Mouse (Mus musculus) spleen, adult 12 weeks (tissue): ENCODE results near the gene Zbtb38.
"Not testable (repeated sequence)": the region's sequence is repeated elsewhere in the genome, so short reads cannot be mapped to it uniquely, and the experiment has no call there.

Experiments used
- DNase-seq: peaks from one replicate; pipeline ENCODE4 v3.0.0; 2022; ENCODE audit warnings: low spot score

The Zbtb38 gene

GRCm38 (mm10) chr9:96684165-96684792, 68.4 kb downstream of the Zbtb38 start:
- no peak for DNase-seq

GRCm38 (mm10) chr9:96678611-96679010, 74.0 kb downstream of the Zbtb38 start:
- no peak for DNase-seq

GRCm38 (mm10) chr9:96677711-96678110, 74.9 kb downstream of the Zbtb38 start:
- DNase-seq = not testable (repeated sequence)

GRCm38 (mm10) chr9:96676671-96677070, 76.0 kb downstream of the Zbtb38 start:
- no peak for DNase-seq

- no peak for DNase-seq
Observed at GRCm38 (mm10) chr9:96675763-96676640, 76.6 kb downstream of the Zbtb38 start.

GRCm38 (mm10) chr9:96675071-96675762, 77.4 kb downstream of the Zbtb38 start:
- peak; percentile 31 for DNase-seq

- no peak for DNase-seq
Observed at GRCm38 (mm10) chr9:96674301-96674700, 78.3 kb downstream of the Zbtb38 start.

- no peak for DNase-seq
Observed at GRCm38 (mm10) chr9:96672466-96672865, 80.2 kb downstream of the Zbtb38 start.

- DNase-seq = no peak
Observed at GRCm38 (mm10) chr9:96671249-96671648, 81.4 kb downstream of the Zbtb38 start.

- DNase-seq = peak; percentile 83
Observed at GRCm38 (mm10) chr9:96669877-96670276, 82.8 kb downstream of the Zbtb38 start.

- no peak for DNase-seq
Observed at GRCm38 (mm10) chr9:96668628-96669027, 84.0 kb downstream of the Zbtb38 start.

- no peak for DNase-seq
Observed at GRCm38 (mm10) chr9:96660510-96661244, 92.0 kb downstream of the Zbtb38 start.

GRCm38 (mm10) chr9:96659801-96660200, 92.8 kb downstream of the Zbtb38 start:
- no peak for DNase-seq

- no peak for DNase-seq
Observed at GRCm38 (mm10) chr9:96653538-96653937, 99.1 kb downstream of the Zbtb38 start.

- DNase-seq = no peak
Observed at GRCm38 (mm10) chr9:96652763-96653162, 99.9 kb downstream of the Zbtb38 start.

GRCm38 (mm10) chr9:96650807-96651206, 101.8 kb downstream of the Zbtb38 start:
- no peak for DNase-seq

GRCm38 (mm10) chr9:96649924-96650323, 102.7 kb downstream of the Zbtb38 start:
- DNase-seq = no peak

GRCm38 (mm10) chr9:96649362-96649761, 103.3 kb downstream of the Zbtb38 start:
- DNase-seq = no peak

GRCm38 (mm10) chr9:96646668-96647295, 105.8 kb downstream of the Zbtb38 start:
- no peak for DNase-seq

GRCm38 (mm10) chr9:96644840-96645239, 107.8 kb downstream of the Zbtb38 start:
- DNase-seq = no peak

- not testable (repeated sequence) for DNase-seq
Observed at GRCm38 (mm10) chr9:96644002-96644401, 108.6 kb downstream of the Zbtb38 start.

GRCm38 (mm10) chr9:96639451-96639850, 113.2 kb downstream of the Zbtb38 start:
- no peak for DNase-seq
